Mouse (Mus musculus) lung, adult 2 months (tissue): ENCODE measurements around the gene Gpr183.

Experiments used
- CTCF ChIP-seq: fragments of 200-500 bp; IDR thresholded peaks from 2 replicates; pipeline ENCODE4 v1.5.1; 2011; ENCODE audit warnings: mild to moderate bottlenecking, low read length, control low read depth; ENCODE audit not compliant: insufficient read depth
- POLR2A ChIP-seq: fragments of 200-500 bp; IDR thresholded peaks from 2 replicates; pipeline ENCODE4 v1.6.1; 2011; ENCODE audit warnings: low read depth, mild to moderate bottlenecking, control low read depth, low read length, borderline replicate concordance; ENCODE audit errors: extremely low read depth

- TF ChIP-seq CTCF (no peak), POLR2A (no peak)
Measured at GRCm38 (mm10) chr14:121930731-121931383, 34.1 kb downstream of the Gpr183 start.
